Mouse (Mus musculus) ES-E14 (cell line): Measurements from ENCODE around the gene Angptl6.

Experiments used
- HCFC1 ChIP-seq: IDR thresholded peaks from 2 replicates; pipeline ENCODE4 v1.6.1; 2012; ENCODE audit warnings: low read length, inconsistent platforms, borderline replicate concordance; ENCODE audit not compliant: insufficient read depth
- MAFK ChIP-seq: IDR thresholded peaks from 2 replicates; pipeline ENCODE4 v1.6.1; 2014; ENCODE audit warnings: mild to moderate bottlenecking, low read depth, low read length, inconsistent platforms; ENCODE audit not compliant: insufficient read depth
- ZC3H11A ChIP-seq: IDR thresholded peaks from 2 replicates; pipeline ENCODE4 v1.6.1; 2012; ENCODE audit warnings: low read depth, mild to moderate bottlenecking, inconsistent platforms, low read length, borderline replicate concordance

DNA sequence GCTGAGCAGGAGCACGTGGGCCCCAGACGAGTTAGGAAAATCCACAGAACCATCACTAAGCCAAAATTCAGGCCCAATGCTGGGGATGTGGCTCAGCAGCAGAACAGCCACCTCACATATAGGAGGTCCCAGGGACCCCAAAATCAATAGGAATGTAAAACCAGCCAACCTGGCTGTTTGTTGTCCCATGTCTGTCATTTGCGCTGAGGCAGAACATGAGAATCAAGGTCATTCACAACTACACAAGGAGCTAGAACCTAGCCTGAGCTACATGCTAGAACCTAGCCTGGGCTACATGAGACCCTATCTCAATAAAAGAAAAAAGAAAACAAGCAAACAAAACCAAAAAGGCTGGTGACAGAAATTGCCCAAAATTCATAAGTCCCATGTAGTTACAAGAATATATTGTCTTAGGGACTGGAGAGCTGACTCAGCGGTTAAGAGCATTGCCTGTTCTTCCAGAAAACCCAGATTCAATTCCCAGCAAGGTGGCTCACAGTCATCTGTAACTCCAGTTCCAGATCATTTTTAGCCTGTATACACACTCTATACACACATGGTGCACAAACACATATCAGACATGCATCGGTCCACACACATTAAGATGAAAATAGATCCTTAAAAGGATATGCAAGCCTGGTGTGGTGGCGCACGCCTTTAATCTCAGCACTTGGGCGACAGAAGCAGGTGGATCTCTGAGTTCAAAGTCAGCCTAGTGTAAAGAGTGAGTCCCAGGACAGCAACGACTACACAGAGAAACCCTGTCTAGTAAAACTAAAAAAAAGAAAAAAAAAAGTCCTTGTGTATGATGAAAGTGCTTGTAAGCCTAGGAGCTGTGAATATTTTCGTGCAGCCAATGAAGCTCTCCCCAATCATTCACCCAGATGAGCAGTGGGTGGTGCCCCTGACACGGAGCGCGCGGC lies 2.1 kb downstream of the Angptl6 start:
- peak; percentile 88 for TF ChIP-seq MAFK
- no peak for TF ChIP-seq ZC3H11A
- TF ChIP-seq HCFC1: no peak
